Mouse (Mus musculus) embryo, embryonic 10 days (tissue): Measurements from ENCODE around the gene Ruvbl1.

Experiments
- DNase-seq: peaks from one replicate; pipeline ENCODE4 v3.0.0-alpha.2; 2015; ENCODE audit warnings: low spot score

Ruvbl1 gene

DNA sequence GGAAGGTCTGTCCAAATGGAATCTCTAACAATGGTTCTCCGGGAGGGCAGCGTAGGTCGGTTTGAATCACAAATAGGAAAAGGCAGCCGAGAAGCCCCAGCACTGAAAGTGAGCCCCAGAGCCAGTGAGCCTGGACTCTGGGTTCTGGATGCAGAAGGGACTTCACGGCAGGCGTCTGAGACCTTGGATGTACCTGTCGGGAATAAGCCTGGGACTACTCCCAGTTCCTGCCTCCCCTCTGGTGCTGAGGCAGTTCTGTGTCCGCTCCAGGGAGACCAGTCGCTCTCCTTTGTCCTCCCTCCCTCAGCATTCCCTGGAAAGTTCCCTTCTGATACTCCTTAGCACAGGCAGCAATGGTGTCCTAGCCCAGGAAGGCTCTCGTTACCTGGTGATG, 80.2 kb downstream of the Ruvbl1 start:
- no peak for DNase-seq
